Mouse (Mus musculus) erythroblast, embryonic 14.5 days (primary cell): Measurements from ENCODE around the gene Ppia. TPM values are rescaled to one million over a fixed set of nuclear protein-coding genes. Genes with fewer than 3 reads are reported as not detected.

Experiments used
- H3K27me3 ChIP-seq: 2 replicates; pipeline ENCODE4 v1.6.1; 2012; ENCODE audit warnings: inconsistent platforms; ENCODE audit not compliant: control insufficient read depth
- H3K36me3 ChIP-seq: 2 replicates; pipeline ENCODE4 v1.6.1; 2012; ENCODE audit warnings: mild to moderate bottlenecking, inconsistent platforms; ENCODE audit not compliant: control insufficient read depth
- H3K4me1 ChIP-seq: 2 replicates; pipeline ENCODE4 v1.6.1; 2012; ENCODE audit warnings: inconsistent platforms; ENCODE audit not compliant: control insufficient read depth
- H3K4me3 ChIP-seq: replicated peaks from 2 replicates; pipeline ENCODE3; 2012; ENCODE audit warnings: moderate library complexity, mild to moderate bottlenecking, inconsistent platforms
- H3K9me3 ChIP-seq: 2 replicates; pipeline ENCODE4 v1.6.1; 2012; ENCODE audit warnings: low read length, inconsistent platforms, mixed read lengths; ENCODE audit not compliant: control insufficient read depth
- GATA1 ChIP-seq: IDR thresholded peaks from 2 replicates; pipeline ENCODE4 v1.6.1; 2012; ENCODE audit warnings: low read length, inconsistent platforms, mixed read lengths
- TAL1 ChIP-seq: IDR thresholded peaks from 3 replicates; pipeline ENCODE4 v1.6.1; 2012; ENCODE audit warnings: low read length, inconsistent platforms, mixed read lengths
- polyA plus RNA-seq: library from polyadenylated mRNA; stranded (reverse); fragments of >175 nt; gene quantifications from 2 replicates; pipeline ENCODE4 v1.2.3, GENCODE M21; 2012

Ppia gene
- polyA plus RNA-seq, 1 experiment = 5.5 TPM

DNA sequence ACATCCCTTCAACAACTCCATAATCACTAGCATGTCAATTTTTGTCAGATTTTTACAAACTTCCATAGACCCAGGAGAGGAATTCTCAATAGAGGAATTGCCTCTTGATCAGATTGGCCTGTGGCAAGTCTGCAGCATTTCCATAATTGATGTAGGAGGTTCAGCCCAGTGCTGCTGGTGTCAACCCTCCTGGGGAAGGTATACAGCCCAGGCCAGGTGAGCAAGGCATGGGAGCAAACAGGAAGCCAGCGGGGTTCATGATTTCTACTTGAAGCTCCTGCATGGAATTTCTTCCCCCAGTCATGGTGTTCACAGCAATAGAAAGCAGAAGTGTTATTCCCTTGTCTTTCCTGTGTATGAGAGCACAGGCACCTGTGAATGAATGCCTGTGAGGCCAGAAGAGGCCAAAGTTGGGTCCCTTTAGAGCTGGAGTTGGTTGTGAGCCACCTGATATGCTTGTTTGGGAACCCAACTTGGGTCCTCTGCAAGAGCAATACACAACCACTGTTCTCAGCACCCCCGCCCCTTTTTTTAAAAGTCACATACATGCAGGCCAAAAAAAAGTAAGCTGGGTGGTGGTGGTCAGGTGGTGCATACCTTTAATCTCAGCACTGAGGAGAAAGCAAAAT is 5.6 kb downstream of the Ppia start:
- peaks cover 83% of the 10 kb centered on the region for H3K36me3 ChIP-seq
- H3K9me3 ChIP-seq = no peaks in the 10 kb centered on the region
- H3K4me1 ChIP-seq = peaks cover 34% of the 10 kb centered on the region
- no peak overlapping the region for H3K4me3 ChIP-seq
- H3K27me3 ChIP-seq = no peaks in the 10 kb centered on the region
- TF ChIP-seq TAL1 = no peak
- TF ChIP-seq GATA1 = no peak

DNA sequence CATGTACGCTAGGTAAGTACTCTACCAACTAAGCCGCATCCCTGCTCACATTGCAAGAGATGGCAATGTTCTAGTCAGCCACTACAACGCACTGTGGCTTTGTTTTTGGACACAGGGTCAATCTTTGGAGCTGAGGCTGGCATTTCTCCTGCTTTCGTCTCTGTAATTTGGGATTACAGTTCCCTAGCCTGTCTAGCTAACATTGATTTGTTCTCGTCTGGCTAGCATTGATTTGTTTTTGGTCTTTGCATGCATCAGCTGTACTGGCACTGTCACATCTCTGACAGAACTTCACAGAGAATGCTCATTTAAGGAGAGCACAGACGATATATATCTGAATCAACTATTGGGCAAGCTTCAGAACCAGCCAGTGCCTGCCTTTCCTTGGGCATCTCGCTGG is 14.9 kb downstream of the Ppia start:
- peaks cover 99% of the 10 kb centered on the region for H3K36me3 ChIP-seq
- no peak overlapping the region for H3K4me3 ChIP-seq
- no peaks in the 10 kb centered on the region for H3K27me3 ChIP-seq
- TF ChIP-seq TAL1 = no peak
- no peak for TF ChIP-seq GATA1
- H3K4me1 ChIP-seq = no peaks in the 10 kb centered on the region; the same call in 1 of the 2 replicates
- no peaks in the 10 kb centered on the region for H3K9me3 ChIP-seq

DNA sequence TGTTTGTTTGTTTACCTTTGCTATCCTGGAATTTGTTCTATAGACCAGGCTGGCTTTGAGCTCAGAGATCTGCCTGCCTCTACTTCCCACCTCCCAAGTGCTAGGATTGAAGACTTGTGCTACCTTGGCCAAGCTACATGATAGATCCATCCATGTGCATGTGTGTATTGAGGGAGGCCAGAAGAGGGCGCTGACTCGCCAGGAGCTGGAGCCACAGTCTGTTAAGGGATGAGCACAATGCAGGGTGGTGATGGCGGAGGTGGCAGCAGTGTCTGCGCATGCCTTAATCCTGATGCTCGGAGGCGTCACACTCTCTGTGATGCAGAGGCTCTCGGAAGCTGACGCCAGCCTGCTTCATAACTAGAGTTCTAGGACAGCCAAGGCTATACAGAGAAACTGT is 21.2 kb downstream of the Ppia start:
- Histone ChIP-seq H3K4me3 (no peak overlapping the region), H3K9me3 (no peaks in the 10 kb centered on the region), H3K36me3 (peaks cover 98% of the 10 kb centered on the region), H3K27me3 (no peaks in the 10 kb centered on the region), H3K4me1 (peaks cover 6% of the 10 kb centered on the region)
- no peak for TF ChIP-seq TAL1
- no peak for TF ChIP-seq GATA1

DNA sequence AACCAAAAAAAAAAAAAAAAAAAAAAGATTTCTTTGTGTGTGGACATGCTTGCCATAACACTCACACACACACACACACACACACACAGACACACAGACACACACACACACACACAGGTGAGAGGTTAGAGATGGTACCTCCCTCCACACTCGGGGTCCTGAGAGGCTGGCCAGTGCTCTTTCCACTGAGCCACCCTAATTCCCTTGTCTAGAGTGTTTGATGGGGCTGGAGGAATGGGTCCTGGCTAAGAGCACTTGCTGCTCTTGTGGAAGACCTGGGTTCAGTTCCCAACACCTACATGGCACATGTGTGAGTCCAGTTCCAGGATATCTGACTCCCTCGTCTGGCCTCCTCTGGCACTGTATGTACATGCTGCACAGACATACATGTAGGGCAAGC is 22.4 kb downstream of the Ppia start:
- TF ChIP-seq TAL1 = no peak
- TF ChIP-seq GATA1 = no peak
- H3K27me3 ChIP-seq = no peaks in the 10 kb centered on the region
- no peak overlapping the region for H3K4me3 ChIP-seq
- peaks cover 17% of the 10 kb centered on the region for H3K4me1 ChIP-seq
- H3K9me3 ChIP-seq = no peaks in the 10 kb centered on the region
- H3K36me3 ChIP-seq = peaks cover 97% of the 10 kb centered on the region

DNA sequence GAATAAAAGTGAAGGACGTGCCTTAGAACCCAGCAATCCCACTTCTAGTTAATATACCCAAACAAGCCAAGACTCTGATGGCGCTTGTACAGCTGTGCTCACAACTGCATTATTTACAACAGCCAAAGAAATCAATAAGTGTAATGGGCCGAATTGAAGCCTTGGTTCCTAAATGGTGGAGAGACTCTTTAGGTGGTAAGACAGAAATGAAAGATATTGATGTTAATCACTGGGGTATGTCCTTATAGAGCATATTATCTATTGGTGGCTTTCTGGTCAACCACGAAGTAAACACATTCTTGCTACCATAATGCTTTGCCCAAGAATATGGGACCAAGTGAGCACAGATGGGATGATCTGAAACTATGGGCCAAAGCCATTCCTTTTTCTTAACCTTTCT is 24.9 kb downstream of the Ppia start:
- Histone ChIP-seq H3K4me1 (peaks cover 27% of the 10 kb centered on the region), H3K4me3 (no peak overlapping the region), H3K27me3 (no peaks in the 10 kb centered on the region), H3K36me3 (peaks cover 75% of the 10 kb centered on the region), H3K9me3 (no peaks in the 10 kb centered on the region)
- TF ChIP-seq GATA1 (no peak), TAL1 (no peak)

DNA sequence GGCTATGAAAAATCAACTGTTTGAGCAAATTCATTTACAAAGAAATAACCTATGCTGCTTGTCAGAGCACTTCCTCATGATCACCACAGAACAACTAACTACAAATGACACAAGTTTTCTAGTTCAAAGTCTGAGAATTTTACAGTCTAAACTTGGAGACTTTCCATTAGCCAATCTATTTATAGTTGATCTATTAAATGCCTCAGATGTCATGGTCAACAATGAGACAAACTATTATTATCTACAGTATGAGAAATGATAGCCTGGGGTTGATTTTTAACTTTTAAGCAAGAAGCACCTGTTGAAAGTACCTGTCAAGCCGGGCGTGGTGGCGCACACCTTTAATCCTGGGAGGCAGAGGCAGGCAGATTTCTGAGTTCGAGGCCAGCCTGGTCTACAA is 27.3 kb downstream of the Ppia start:
- H3K9me3 ChIP-seq = peaks cover 3% of the 10 kb centered on the region
- H3K36me3 ChIP-seq = peaks cover 51% of the 10 kb centered on the region
- H3K4me3 ChIP-seq = peak overlapping the region; percentile 97
- TF ChIP-seq TAL1 (no peak), GATA1 (no peak)
- peaks cover 39% of the 10 kb centered on the region for H3K4me1 ChIP-seq
- H3K27me3 ChIP-seq = peaks cover 5% of the 10 kb centered on the region

DNA sequence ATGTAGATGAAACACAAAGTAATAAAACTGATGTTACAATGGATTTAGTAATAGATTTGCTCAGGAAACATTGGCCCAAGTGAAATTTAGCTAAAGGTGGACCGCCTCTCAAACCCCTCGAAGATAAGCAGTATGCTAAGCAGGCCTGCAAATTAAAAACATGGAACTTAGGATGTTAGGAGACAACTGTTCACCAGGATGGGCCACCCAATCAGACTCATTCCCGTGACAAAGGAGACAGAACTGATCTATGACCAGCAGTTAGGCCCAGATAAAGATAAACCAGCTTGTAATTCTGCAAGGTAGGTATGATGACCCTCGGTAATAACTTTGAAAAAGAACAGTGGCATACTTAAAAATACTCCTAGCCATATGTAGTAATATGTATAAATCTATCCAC is 27.9 kb downstream of the Ppia start:
- Histone ChIP-seq H3K9me3 (peaks cover 5% of the 10 kb centered on the region), H3K36me3 (peaks cover 45% of the 10 kb centered on the region), H3K4me3 (peak overlapping the region; percentile 97), H3K27me3 (peaks cover 6% of the 10 kb centered on the region), H3K4me1 (peaks cover 37% of the 10 kb centered on the region)
- TF ChIP-seq GATA1 = no peak
- no peak for TF ChIP-seq TAL1

DNA sequence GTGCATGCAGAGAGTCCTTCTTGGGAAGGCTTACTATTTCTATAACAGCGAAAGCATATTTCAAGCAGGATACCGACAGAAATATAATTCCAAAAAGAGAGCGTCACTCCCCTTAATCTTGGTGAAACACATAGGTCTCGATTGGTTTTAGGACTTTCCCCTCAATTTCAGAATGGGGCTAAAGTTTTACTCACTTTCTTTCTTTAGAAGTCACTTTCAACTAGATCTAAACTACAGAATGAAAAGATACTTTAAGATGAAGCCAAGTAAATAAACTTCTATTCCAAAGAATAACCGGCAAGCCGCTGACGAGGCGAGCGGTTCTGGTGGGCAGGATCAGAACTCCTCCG is 28.5 kb downstream of the Ppia start:
- TF ChIP-seq TAL1 = no peak
- no peak for TF ChIP-seq GATA1
- H3K4me1 ChIP-seq = peaks cover 37% of the 10 kb centered on the region
- H3K4me3 ChIP-seq = peak overlapping the region; percentile 97
- peaks cover 7% of the 10 kb centered on the region for H3K9me3 ChIP-seq
- peaks cover 39% of the 10 kb centered on the region for H3K36me3 ChIP-seq
- peaks cover 6% of the 10 kb centered on the region for H3K27me3 ChIP-seq

DNA sequence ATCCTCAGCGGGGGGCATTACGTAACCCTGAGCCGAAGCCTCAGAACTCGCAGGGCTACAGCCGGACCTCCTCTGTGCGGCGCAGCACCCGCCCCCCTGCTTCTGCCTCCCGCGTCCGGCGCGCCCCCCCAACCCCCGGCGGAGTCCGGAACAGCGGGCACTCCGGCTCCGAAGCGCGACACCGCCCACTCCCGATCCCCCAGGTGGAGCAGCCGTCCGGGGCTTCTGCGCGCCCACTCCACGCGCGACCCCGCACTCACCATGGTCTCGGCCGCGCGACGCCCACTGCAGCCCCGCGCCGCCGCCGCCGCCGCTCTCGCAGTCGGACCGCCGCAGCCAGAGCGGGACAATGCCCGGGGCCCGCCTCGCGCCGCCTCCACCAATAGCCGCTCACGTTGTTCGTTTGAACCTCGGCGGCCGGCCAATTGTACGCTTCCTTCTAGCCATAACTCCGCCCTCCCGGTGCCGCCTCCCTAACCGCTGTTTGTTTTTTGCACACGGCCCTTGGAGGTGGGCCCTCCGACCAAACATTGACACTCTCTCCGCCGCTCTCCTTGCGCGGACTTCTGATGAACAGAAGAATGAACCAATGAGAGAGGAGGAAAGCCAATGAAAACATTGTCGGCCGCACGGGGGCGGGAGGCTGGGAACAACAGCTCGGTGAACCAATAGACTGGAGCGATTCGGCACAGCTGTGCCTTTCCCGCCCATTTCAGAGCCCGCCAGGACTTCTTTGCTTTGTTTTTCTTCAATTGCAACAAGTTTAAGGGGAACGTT is 29.0 kb downstream of the Ppia start, which contains the start of gene H2afv:
H2afv (minus strand) TSS at position 367 of the 777 bp plus-strand sequence.
- H3K4me3 ChIP-seq = peak within 1 kb of the TSS; percentile 97
- peaks cover 37% of the 10 kb centered on the region for H3K4me1 ChIP-seq
- peaks cover 34% of the 10 kb centered on the region for H3K36me3 ChIP-seq
- H3K27me3 ChIP-seq = peaks cover 6% of the 10 kb centered on the region
- no peak for TF ChIP-seq TAL1
- TF ChIP-seq GATA1 = no peak
- H3K9me3 ChIP-seq = peaks cover 7% of the 10 kb centered on the region

DNA sequence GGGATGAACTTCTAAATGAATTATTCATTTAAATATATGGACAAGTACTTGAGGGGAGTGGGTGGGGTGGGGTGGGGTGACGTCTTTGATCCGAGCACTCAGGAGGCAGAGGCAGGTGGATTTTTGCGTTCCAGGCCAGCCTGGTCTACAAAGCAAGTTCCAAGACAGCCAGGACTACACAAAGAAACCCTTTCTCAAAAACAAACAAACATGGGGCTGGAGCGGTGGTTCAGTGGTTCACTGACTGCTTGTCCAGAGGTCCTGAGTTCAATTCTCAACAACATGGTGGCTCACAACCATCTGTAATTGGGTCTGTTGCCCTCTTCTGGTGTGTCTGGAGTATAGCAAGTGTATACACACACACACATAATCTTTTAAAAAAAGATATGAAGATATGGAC is 30.2 kb downstream of the Ppia start:
- peaks cover 34% of the 10 kb centered on the region for H3K4me1 ChIP-seq
- TF ChIP-seq GATA1 (no peak), TAL1 (no peak)
- H3K36me3 ChIP-seq = peaks cover 23% of the 10 kb centered on the region
- H3K9me3 ChIP-seq = peaks cover 7% of the 10 kb centered on the region
- peaks cover 6% of the 10 kb centered on the region for H3K27me3 ChIP-seq
- H3K4me3 ChIP-seq = peak overlapping the region; percentile 97
